Mouse (Mus musculus) CH12.LX (cell line): ENCODE measurements around the gene Zfhx3. TPM values are rescaled to one million over a fixed set of nuclear protein-coding genes. Genes with fewer than 3 reads are reported as not detected.
A peak's percentile ranks its signal among the peaks of the same experiment; 100 is the strongest.

Experiments
- DNase-seq: peaks from one replicate; pipeline ENCODE4 v3.0.0-alpha.2; 2013; ENCODE audit errors: extremely low read depth
- H3K27ac ChIP-seq: 2 replicates; pipeline ENCODE4 v1.5.1; 2012; ENCODE audit warnings: low read depth, mild to moderate bottlenecking, control low read depth, moderate library complexity; ENCODE audit not compliant: insufficient read depth
- H3K27me3 ChIP-seq: replicated peaks from 2 replicates; pipeline ENCODE3; 2012; ENCODE audit warnings: inconsistent platforms
- H3K36me3 ChIP-seq, 2 experiments: replicated peaks in 1 of 2; 2 replicates each; pipeline versions ENCODE3 to v1.6.1; 2012; ENCODE audit warnings: inconsistent platforms in 1 of 2, low read length in 1 of 2, mild to moderate bottlenecking in 1 of 2, mixed read lengths in 1 of 2, moderate library complexity in 1 of 2; ENCODE audit not compliant: control insufficient read depth in 1 of 2, insufficient read depth in 1 of 2
- H3K4me1 ChIP-seq, 2 experiments: 2 replicates each; pipeline ENCODE4 v1.6.1; 2012; ENCODE audit warnings: inconsistent platforms in 1 of 2, moderate library complexity in 1 of 2; ENCODE audit not compliant: insufficient read depth in 2 of 2, control insufficient read depth in 1 of 2
- H3K4me2 ChIP-seq: 2 replicates; pipeline ENCODE4 v1.6.1; 2012; ENCODE audit warnings: low read depth, mild to moderate bottlenecking, control low read depth; ENCODE audit not compliant: poor library complexity, insufficient read depth, severe bottlenecking
- H3K4me3 ChIP-seq, 3 experiments: fragments of 150-350 bp in 1 of 3; sonication (generic) in 1 of 3; replicated peaks in 1 of 3; 2 replicates each; pipeline versions ENCODE3 to v1.5.1; 2011 to 2012; ENCODE audit warnings: low read depth in 2 of 3, low read length in 2 of 3, mild to moderate bottlenecking in 2 of 3, moderate library complexity in 2 of 3, control low read depth in 1 of 3, improper control_type of control experiment in 1 of 3, inconsistent platforms in 1 of 3, mixed read lengths in 1 of 3; ENCODE audit not compliant: poor library complexity in 1 of 3
- H3K79me2 ChIP-seq: replicated peaks from 2 replicates; pipeline ENCODE4 v1.6.1; 2012; ENCODE audit warnings: mild to moderate bottlenecking, moderate library complexity; ENCODE audit not compliant: control insufficient read depth, poor library complexity, insufficient read depth, severe bottlenecking; ENCODE audit errors: extremely low read depth
- H3K9ac ChIP-seq: 2 replicates; pipeline ENCODE4 v1.6.1; 2012; ENCODE audit warnings: low read depth, mild to moderate bottlenecking, control low read depth, moderate library complexity; ENCODE audit not compliant: insufficient read depth
- H3K9me3 ChIP-seq: replicated peaks from 2 replicates; pipeline ENCODE3; 2012; ENCODE audit warnings: low read length, inconsistent platforms, mixed read lengths
- BHLHE40 ChIP-seq: IDR thresholded peaks from 2 replicates; pipeline ENCODE4 v1.6.1; 2011; ENCODE audit warnings: mild to moderate bottlenecking, low read depth, low read length, improper control_type of control experiment
- CHD1 ChIP-seq: IDR thresholded peaks from 2 replicates; pipeline ENCODE4 v1.6.1; 2012; ENCODE audit warnings: low read depth, low read length, improper control_type of control experiment, inconsistent platforms
- CHD2 ChIP-seq: IDR thresholded peaks from 2 replicates; pipeline ENCODE4 v1.6.1; 2011; ENCODE audit warnings: low read length, improper control_type of control experiment
- ELF1 ChIP-seq: IDR thresholded peaks from 2 replicates; pipeline ENCODE4 v1.6.1; 2014; ENCODE audit warnings: low read depth, mild to moderate bottlenecking, inconsistent platforms, low read length, improper control_type of control experiment
- ETS1 ChIP-seq: conservative IDR thresholded peaks from 2 replicates; pipeline ENCODE4 v1.6.1; 2012; ENCODE audit warnings: low read depth, mild to moderate bottlenecking, inconsistent platforms, low read length, improper control_type of control experiment, moderate library complexity
- HCFC1 ChIP-seq: IDR thresholded peaks from 2 replicates; pipeline ENCODE4 v1.6.1; 2012; ENCODE audit warnings: low read depth, mild to moderate bottlenecking, inconsistent platforms, low read length, improper control_type of control experiment
- IRF4 ChIP-seq: IDR thresholded peaks from 2 replicates; pipeline ENCODE4 v1.6.1; 2014; ENCODE audit warnings: low read depth, mild to moderate bottlenecking, inconsistent platforms, low read length, improper control_type of control experiment
- MAX ChIP-seq: IDR thresholded peaks from 2 replicates; pipeline ENCODE4 v1.6.1; 2011; ENCODE audit warnings: low read length, improper control_type of control experiment
- MEF2A ChIP-seq: IDR thresholded peaks from 2 replicates; pipeline ENCODE4 v1.6.1; 2014; ENCODE audit warnings: low read depth, mild to moderate bottlenecking, inconsistent platforms, low read length, improper control_type of control experiment, borderline replicate concordance
- MYC ChIP-seq: IDR thresholded peaks from 2 replicates; pipeline ENCODE4 v1.6.1; 2011; ENCODE audit warnings: low read depth, mild to moderate bottlenecking, improper control_type of control experiment, low read length
- POLR2AphosphoS2 ChIP-seq: IDR thresholded peaks from 2 replicates; pipeline ENCODE4 v1.6.1; 2011; ENCODE audit warnings: low read depth, low read length, improper control_type of control experiment
- RCOR1 ChIP-seq: conservative IDR thresholded peaks from 2 replicates; pipeline ENCODE4 v1.6.1; 2012; ENCODE audit warnings: low read depth, mild to moderate bottlenecking, inconsistent platforms, low read length, improper control_type of control experiment
- SIN3A ChIP-seq: IDR thresholded peaks from 2 replicates; pipeline ENCODE4 v1.6.1; 2012; ENCODE audit warnings: low read length, improper control_type of control experiment, inconsistent platforms
- TBP ChIP-seq: conservative IDR thresholded peaks from 2 replicates; pipeline ENCODE4 v1.6.1; 2011; ENCODE audit warnings: low read depth, low read length, improper control_type of control experiment
- ZNF384 ChIP-seq: IDR thresholded peaks from 2 replicates; pipeline ENCODE4 v1.6.1; 2012; ENCODE audit warnings: low read depth, low read length, improper control_type of control experiment, inconsistent platforms
- dilution Hi-C: fragments of 300-500 bp; cut with MboI; formaldehyde crosslinking; loops from 2 replicates; pipeline ENCODE4 v1.14.3; 2020; ENCODE audit warnings: low sequenced_read_pairs; ENCODE audit not compliant: extremely low pct_unique_long_range_greater_than_20kb, extremely low pct_ligation_motif_present
- in situ Hi-C: fragments of 300-500 bp; cut with MboI; formaldehyde crosslinking; loops from 3 replicates; pipeline ENCODE4 v1.14.3; 2019; ENCODE audit warnings: low sequenced_read_pairs, low pct_ligation_motif_present, low pct_unique_long_range_greater_than_20kb, mixed read lengths
- polyA plus RNA-seq: library from polyadenylated mRNA; unstranded; fragments of >175 nt; gene quantifications from 2 replicates; pipeline ENCODE4 v1.2.1, GENCODE M21; 2012; ENCODE audit warnings: low read depth; ENCODE audit not compliant: insufficient read length
- total RNA-seq, 2 experiments: library from RNA; depleted of rRNA; stranded (reverse); fragments of 300-350 nt in 1 of 2; fragments of >200 nt in 1 of 2; gene quantifications; 2 replicates each; pipeline ENCODE4 v1.2.3; 2012 to 2014

Zfhx3 gene
- total and polyA plus RNA-seq, 3 experiments = 0.05 to 0.76 (median 0.68) TPM

DNA sequence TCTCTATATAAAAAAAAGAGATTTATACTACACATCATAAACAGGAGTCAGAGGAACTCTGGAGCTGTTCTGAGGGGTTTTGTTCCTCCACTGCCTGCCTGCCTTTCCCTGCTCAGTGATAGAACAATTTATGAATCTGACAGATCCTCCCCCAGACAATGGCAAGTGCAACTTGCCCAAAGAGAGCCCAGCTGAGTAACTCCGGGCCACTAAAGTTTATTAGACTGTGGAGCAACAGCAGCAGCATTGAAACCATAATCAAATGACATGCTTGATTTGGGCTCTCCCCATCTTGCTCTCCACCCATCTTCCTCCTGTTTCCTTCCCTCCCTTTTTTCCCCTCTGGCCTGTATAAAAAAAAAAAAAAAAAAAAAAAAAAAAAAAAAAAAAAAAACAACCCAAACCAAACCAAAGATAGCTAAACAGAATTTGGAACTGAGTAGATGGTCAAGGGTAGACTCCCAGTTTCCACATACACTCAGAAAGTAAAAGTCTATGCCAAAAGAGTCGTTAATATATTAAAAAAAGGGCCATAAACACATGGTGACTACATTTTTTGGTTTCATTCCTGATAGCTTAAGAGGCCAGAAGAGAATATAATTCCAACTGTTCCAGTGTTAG lies 129.8 kb downstream of the Zfhx3 start:
- peak overlapping the region; percentile 59 for H3K4me2 ChIP-seq
- in situ Hi-C loops (no loop called here), dilution Hi-C loops (no loop called here)
- no peaks in the 10 kb centered on the region for H3K36me3 ChIP-seq
- TF ChIP-seq RCOR1 (no peak), TBP (no peak), ZNF384 (peak; percentile 93)
- no peaks in the 10 kb centered on the region for H3K27me3 ChIP-seq
- peak; percentile 12 for DNase-seq
- H3K79me2 ChIP-seq = no peaks in the 10 kb centered on the region
- 0 out of 2 replicates have a peak overlapping the region, but pooled peaks have one; percentile 7 for H3K9ac ChIP-seq
- H3K27ac ChIP-seq = no peak overlapping the region
- no peaks in the 10 kb centered on the region for H3K9me3 ChIP-seq
- no peak overlapping the region for H3K4me3 ChIP-seq
- peaks cover 2 to 38% of the 10 kb centered on the region in 2 experiments; a peak in 2 of 4 replicates for H3K4me1 ChIP-seq

- Histone ChIP-seq H3K4me3 (no peak overlapping the region), H3K9ac (0 out of 2 replicates have a peak overlapping the region, but pooled peaks have one; percentile 7), H3K36me3 (no peaks in the 10 kb centered on the region), H3K27ac (no peak overlapping the region), H3K79me2 (no peaks in the 10 kb centered on the region), H3K9me3 (no peaks in the 10 kb centered on the region), H3K4me1 (peaks cover 2 to 38% of the 10 kb centered on the region in 2 experiments; a peak in 2 of 4 replicates), H3K27me3 (no peaks in the 10 kb centered on the region), H3K4me2 (peak overlapping the region; percentile 59)
- in situ Hi-C loops = no loop called here
- DNase-seq = peak; percentile 38
- dilution Hi-C loops = no loop called here
- TF ChIP-seq IRF4 (0 out of 2 replicates have a peak, but pooled peaks have one; percentile 20), MEF2A (peak; percentile 64; the same call in 1 of the 2 replicates), HCFC1 (no peak), BHLHE40 (peak; percentile 57), ETS1 (0 out of 2 replicates have a peak, but pooled peaks have one; percentile 16), SIN3A (no peak), MAX (peak; percentile 41; the same call in 1 of the 2 replicates)
Observed at GRCm38 (mm10) chr8:108072853-108073252, 130.4 kb downstream of the Zfhx3 start.

DNA sequence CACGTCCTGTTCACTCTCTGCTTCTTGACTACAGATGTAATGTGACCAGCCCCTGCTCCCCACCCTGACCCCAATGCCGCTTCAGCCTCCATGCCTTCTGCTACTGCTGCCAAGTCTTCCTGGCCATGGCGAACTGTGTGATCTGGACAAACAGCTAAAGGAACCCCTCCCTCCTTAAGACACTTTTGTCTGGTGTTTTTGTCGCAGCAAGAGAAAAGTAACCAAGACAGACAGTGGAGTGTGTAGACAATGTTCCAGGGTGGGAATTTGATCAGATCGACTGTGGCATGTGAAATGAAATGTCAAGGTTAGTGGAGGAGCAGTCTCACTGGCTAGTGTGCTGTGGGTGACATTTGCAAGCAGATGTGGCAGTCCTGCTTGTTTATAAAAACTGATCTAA lies 132.7 kb downstream of the Zfhx3 start:
- H3K79me2 ChIP-seq = no peaks in the 10 kb centered on the region
- peaks cover 2 to 36% of the 10 kb centered on the region in 2 experiments; a peak in 2 of 4 replicates for H3K4me1 ChIP-seq
- DNase-seq = no peak
- no peaks in the 10 kb centered on the region for H3K27me3 ChIP-seq
- in situ Hi-C loops = no loop called here
- no peak for TF ChIP-seq ELF1
- TF ChIP-seq CHD2 = no peak
- TF ChIP-seq ETS1 = no peak
- no peak for TF ChIP-seq RCOR1
- TF ChIP-seq CHD1 = no peak
- no peak for TF ChIP-seq ZNF384
- TF ChIP-seq POLR2AphosphoS2 = no peak
- no peak for TF ChIP-seq BHLHE40
- TF ChIP-seq MYC = no peak
- TF ChIP-seq, all 38 proteins: peak for 0
- Histone ChIP-seq H3K36me3 (no peaks in the 10 kb centered on the region), H3K9me3 (no peaks in the 10 kb centered on the region), H3K4me3 (no peak overlapping the region), H3K4me2 (no peak overlapping the region), H3K27ac (no peak overlapping the region), H3K9ac (no peak overlapping the region)
- dilution Hi-C loops = no loop called here
